In genomic region chr12:16877141-16877540, GRCm38 (mm10) we compare ENCODE assay signal across 10 mouse cellular contexts. TPM values are rescaled to one million over a fixed set of nuclear protein-coding genes. Genes with fewer than 3 reads are reported as not detected.
DNase-seq lines count a peak whose midpoint lies in the region; ATAC-seq lines count a peak whose summit lies in the region.
"Had no signal": no experiment of that assay in that cellular context is flagged by ENCODE, and none has a peak within 500 bp of the region (broad histone marks: within the 10 kb centered on the region; RNA-seq: fewer than 3 reads in every experiment).

No protein-coding gene starts in this region.

- no peaks in the 10 kb centered on the region for H3K9me3 ChIP-seq in hindbrain, embryonic 10.5 days
- H3K9me3 ChIP-seq in hindbrain, embryonic 11.5 days (ENCODE audit: control insufficient read depth, low read length), result no peaks in the 10 kb centered on the region
- no peaks in the 10 kb centered on the region for H3K9me3 ChIP-seq in midbrain, embryonic 11.5 days (ENCODE audit: control insufficient read depth, low read length)
- no peaks in the 10 kb centered on the region for H3K9me3 ChIP-seq in midbrain, embryonic 16.5 days (replicated peaks; ENCODE audit: control insufficient read depth, low read length, poor library complexity, severe bottlenecking)

- H3K9ac ChIP-seq in hindbrain, embryonic 11.5 days (ENCODE audit: low read depth, low read length), result no peak overlapping the region
- no peak overlapping the region for H3K9ac ChIP-seq in midbrain, embryonic 11.5 days (ENCODE audit: low read length)
- no peak overlapping the region for H3K9ac ChIP-seq in midbrain, embryonic 16.5 days (ENCODE audit: low read depth, low read length)
- H3K9ac ChIP-seq: liver, embryonic 14.5 days had no signal

- peaks cover 11% of the 10 kb centered on the region for H3K4me1 ChIP-seq in hindbrain, embryonic 10.5 days (replicated peaks)
- no peaks in the 10 kb centered on the region for H3K4me1 ChIP-seq in hindbrain, embryonic 11.5 days (replicated peaks; ENCODE audit: control insufficient read depth, insufficient read depth, low read length)
- H3K4me1 ChIP-seq in midbrain, embryonic 11.5 days (ENCODE audit: control insufficient read depth, insufficient read depth, low read length), result 0 out of 2 replicates have a peak, but pooled peaks cover 3% of the 10 kb centered on the region
- no peaks in the 10 kb centered on the region for H3K4me1 ChIP-seq in midbrain, embryonic 16.5 days (ENCODE audit: control insufficient read depth, insufficient read depth, low read length)

- H3K4me3 ChIP-seq in hindbrain, embryonic 10.5 days, result no peak overlapping the region
- H3K4me3 ChIP-seq in hindbrain, embryonic 11.5 days (ENCODE audit: low read depth, low read length), result no peak overlapping the region
- H3K4me3 ChIP-seq in midbrain, embryonic 11.5 days (ENCODE audit: low read depth, low read length), result no peak overlapping the region
- H3K4me3 ChIP-seq in midbrain, embryonic 16.5 days (ENCODE audit: low read depth, low read length), result no peak overlapping the region

- H3K27ac ChIP-seq in hindbrain, embryonic 10.5 days, result 0 out of 2 replicates have a peak overlapping the region, but pooled peaks have one; percentile 5
- H3K27ac ChIP-seq in hindbrain, embryonic 11.5 days (ENCODE audit: low read depth, low read length), result no peak overlapping the region
- no peak overlapping the region for H3K27ac ChIP-seq in midbrain, embryonic 11.5 days (ENCODE audit: low read depth, low read length)
- no peak overlapping the region; the same call in 1 of the 2 replicates for H3K27ac ChIP-seq in midbrain, embryonic 16.5 days (ENCODE audit: low read length)
- H3K27ac ChIP-seq: liver, embryonic 14.5 days had no signal

- no peak for ATAC-seq in hindbrain, embryonic 11.5 days (ENCODE audit: low FRiP score)
- ATAC-seq in midbrain, embryonic 11.5 days (ENCODE audit: low FRiP score), result no peak
- ATAC-seq in midbrain, embryonic 16.5 days, result no peak

- WGBS in hindbrain, embryonic 10.5 days, result 76% methylated on average over 5 of the region's 5 CpGs
- 78% methylated on average over 5 of the region's 5 CpGs for WGBS in hindbrain, embryonic 11.5 days
- WGBS in midbrain, embryonic 11.5 days, result 75% methylated on average over 5 of the region's 5 CpGs
- 52% methylated on average over 5 of the region's 5 CpGs for WGBS in midbrain, embryonic 16.5 days

- H3K27me3 ChIP-seq in hindbrain, embryonic 10.5 days (ENCODE audit: insufficient read depth, poor library complexity, severe bottlenecking), result no peaks in the 10 kb centered on the region
- no peaks in the 10 kb centered on the region for H3K27me3 ChIP-seq in hindbrain, embryonic 11.5 days (ENCODE audit: control insufficient read depth, insufficient read depth, low read length)
- no peaks in the 10 kb centered on the region for H3K27me3 ChIP-seq in midbrain, embryonic 11.5 days (ENCODE audit: control insufficient read depth, insufficient read depth, low read length)
- H3K27me3 ChIP-seq in midbrain, embryonic 16.5 days (ENCODE audit: control insufficient read depth, insufficient read depth, low read depth, low read length), result no peaks in the 10 kb centered on the region

- no peak for DNase-seq in hindbrain, embryonic 10.5 days (ENCODE audit: low spot score)
- no peak for DNase-seq in hindbrain, embryonic 11.5 days (ENCODE audit: low spot score)
- peak; percentile 69 for DNase-seq in midbrain, embryonic 11.5 days (ENCODE audit: low spot score, missing footprints)
- DNase-seq in kidney, postnatal 25 days, result peak; percentile 40 to 50
- no peak for DNase-seq in right cerebral cortex, adult 2 months (ENCODE audit: low spot score in 2 of 2)
- no peak for DNase-seq in urinary bladder, postnatal 25 days (ENCODE audit: low spot score)
- no peak for DNase-seq in cerebellum, postnatal 4 days (ENCODE audit: low spot score in 2 of 2)
- DNase-seq: cerebellum, adult 9-10 months had no signal

- no peaks in the 10 kb centered on the region for H3K36me3 ChIP-seq in hindbrain, embryonic 10.5 days
- H3K36me3 ChIP-seq in hindbrain, embryonic 11.5 days (ENCODE audit: control insufficient read depth, insufficient read depth, low read length), result no peaks in the 10 kb centered on the region
- no peaks in the 10 kb centered on the region for H3K36me3 ChIP-seq in midbrain, embryonic 11.5 days (ENCODE audit: control insufficient read depth, insufficient read depth, low read length)
- no peaks in the 10 kb centered on the region for H3K36me3 ChIP-seq in midbrain, embryonic 16.5 days (ENCODE audit: control insufficient read depth, insufficient read depth, low read length)

- H3K4me2 ChIP-seq in hindbrain, embryonic 11.5 days (replicated peaks; ENCODE audit: low read depth, low read length), result no peak overlapping the region
- no peak overlapping the region for H3K4me2 ChIP-seq in midbrain, embryonic 11.5 days
- no peak overlapping the region for H3K4me2 ChIP-seq in midbrain, embryonic 16.5 days (ENCODE audit: low read length)

RNA-seq across cellular contexts. Expression of gene Rock2, which starts 17.6 kb away (rescaled TPM):
- polyA plus RNA-seq in hindbrain, embryonic 10.5 days (2016; fragmentation: Nextera tagmentation; extraction: Ambion mirVana), result 9.0 and 12.0 TPM in 2 replicates
- polyA plus RNA-seq in hindbrain, embryonic 11.5 days (2014; fragmentation: Nextera tagmentation; extraction: Ambion mirVana), result 15.4 and 17.9 TPM in 2 replicates
- 14.4 and 14.9 TPM in 2 replicates for polyA plus RNA-seq in midbrain, embryonic 11.5 days (2014; fragmentation: Nextera tagmentation; extraction: Ambion mirVana)
- 12.5 and 14.5 TPM in 2 replicates for polyA plus RNA-seq in midbrain, embryonic 16.5 days (2015; fragmentation: Nextera tagmentation; extraction: Ambion mirVana)

Comparison
In these comparisons a context has a peak if more than half of its experiments do, and no peak if none do; other contexts are left out.
1. DNase-seq: peak in midbrain, embryonic 11.5 days (single experiment) and kidney, postnatal 25 days (2 of 2); none in hindbrain, embryonic 10.5 days (single experiment), hindbrain, embryonic 11.5 days (single experiment), right cerebral cortex, adult 2 months (0 of 2), urinary bladder, postnatal 25 days (single experiment) and cerebellum, postnatal 4 days (0 of 2).